Mouse (Mus musculus): ENCODE measurements at regions not wholly inside any gene's neighbourhood (a gene's known extent, or its start where the extent isn't known, plus 50 kb on each side); places are given as distances from the start of the nearest gene placed in this dataset.

GRCm38 (mm10) chr5:75824660-75825059, 153.6 kb downstream of the Kdr start:
- TF ChIP-seq CTCF (IDR thresholded peaks at IDR 0.05; ENCODE audit: control insufficient read depth, insufficient read depth, insufficient read length) (no peak), USF1 (IDR thresholded peaks at IDR 0.05; ENCODE audit: low read depth) (no peak), CEBPB (IDR thresholded peaks at IDR 0.05; ENCODE audit: low read depth) (no peak), MYOG (IDR thresholded peaks at IDR 0.05; ENCODE audit: control insufficient read depth, extremely low read depth, insufficient read length) (no peak), MYOD1 (IDR thresholded peaks at IDR 0.05; ENCODE audit: control insufficient read depth, insufficient read length, low read depth) (no peak), FOSL1 (IDR thresholded peaks at IDR 0.05; ENCODE audit: insufficient read depth, low read length, poor library complexity, severe bottlenecking) (no peak), MAX (IDR thresholded peaks at IDR 0.05) (no peak)
